Mouse (Mus musculus): ENCODE data around the gene Gm3285. TPM values are rescaled to one million over a fixed set of nuclear protein-coding genes. Genes with fewer than 3 reads are reported as not detected.

Gene Gm3285
- polyA plus RNA-seq, 1 experiment from 2014 or later: not detected

- H3K4me3 ChIP-seq: peak overlapping the region; percentile 36
- H3K27ac ChIP-seq: 0 out of 2 replicates have a peak overlapping the region, but pooled peaks have one; percentile 7
- no peaks in the 10 kb centered on the region for H3K9me3 ChIP-seq (replicated peaks)
- peaks cover 13% of the 10 kb centered on the region for H3K4me1 ChIP-seq
- H3K36me3 ChIP-seq: no peaks in the 10 kb centered on the region
- H3K27me3 ChIP-seq (ENCODE audit: low read depth, poor library complexity, severe bottlenecking): no peaks in the 10 kb centered on the region
- 29% methylated on average over 11 of the region's 11 CpGs for WGBS
- DNase-seq (ENCODE audit: low spot score): peak; percentile 41
These were observed 3.0 kb downstream of the Gm3285 start for GRCm38 (mm10) chr10:77864762-77865143.

DNA sequence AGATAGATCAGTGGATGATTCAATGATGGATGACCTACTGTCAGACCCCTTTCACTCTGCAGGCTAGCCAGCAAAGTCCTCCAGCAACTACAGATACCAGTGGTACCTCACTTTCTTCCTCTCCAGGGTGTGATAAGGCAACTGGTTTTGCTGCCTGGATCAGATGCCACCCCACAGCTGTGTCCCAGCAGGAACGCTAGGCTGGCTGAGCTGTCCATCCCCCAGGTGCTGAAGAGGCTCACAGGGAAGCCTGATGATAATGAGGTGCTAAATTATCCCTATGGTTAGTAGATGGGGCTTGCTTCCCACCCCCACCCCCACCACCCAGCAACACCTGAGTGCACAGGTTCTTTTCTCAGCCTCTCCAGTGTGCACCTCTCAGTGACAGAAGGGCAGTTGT, 5.8 kb downstream of the Gm3285 start:
- H3K4me1 ChIP-seq: peaks cover 13% of the 10 kb centered on the region
- H3K9me3 ChIP-seq (replicated peaks): no peaks in the 10 kb centered on the region
- H3K4me3 ChIP-seq: no peak overlapping the region
- WGBS: 11% methylated on average over 1 of the region's 1 CpGs
- H3K27me3 ChIP-seq (ENCODE audit: low read depth, poor library complexity, severe bottlenecking): no peaks in the 10 kb centered on the region
- H3K36me3 ChIP-seq: no peaks in the 10 kb centered on the region
- peak; percentile 40 for DNase-seq (ENCODE audit: low spot score)
- no peak overlapping the region for H3K27ac ChIP-seq

DNA sequence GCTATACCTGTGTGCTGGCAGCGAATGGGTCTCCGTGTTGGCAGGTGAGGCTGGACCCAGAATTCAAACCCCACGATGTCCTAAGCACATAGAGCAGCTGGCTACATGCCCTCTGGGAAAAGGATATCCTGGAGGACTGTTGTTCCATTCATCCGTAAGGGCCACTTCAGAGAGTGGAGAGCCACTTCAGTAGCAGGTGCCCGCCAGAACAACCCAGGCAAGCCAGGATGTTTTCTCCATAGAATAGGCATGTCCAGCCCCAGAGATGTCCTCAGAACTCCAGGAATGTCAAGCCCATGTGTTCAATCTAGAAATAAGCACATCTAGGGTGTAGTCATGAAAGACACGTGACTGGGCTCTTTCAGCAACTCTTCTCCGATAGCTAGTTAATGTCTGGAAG, 7.9 kb downstream of the Gm3285 start:
- Histone ChIP-seq H3K36me3 (no peaks in the 10 kb centered on the region), H3K4me3 (no peak overlapping the region), H3K4me1 (peaks cover 4% of the 10 kb centered on the region), H3K27me3 (ENCODE audit: low read depth, poor library complexity, severe bottlenecking) (no peaks in the 10 kb centered on the region), H3K9me3 (replicated peaks) (no peaks in the 10 kb centered on the region), H3K27ac (no peak overlapping the region)
- no peak for DNase-seq (ENCODE audit: low spot score)
- 89% methylated on average over 7 of the region's 7 CpGs for WGBS

- H3K27ac ChIP-seq: no peak overlapping the region
- no peak overlapping the region for H3K4me3 ChIP-seq
- H3K36me3 ChIP-seq: no peaks in the 10 kb centered on the region
- no peaks in the 10 kb centered on the region for H3K27me3 ChIP-seq (ENCODE audit: low read depth, poor library complexity, severe bottlenecking)
- no peaks in the 10 kb centered on the region for H3K9me3 ChIP-seq (replicated peaks)
- 67% methylated on average over 6 of the region's 6 CpGs for WGBS
- 0 out of 2 replicates have a peak, but pooled peaks cover 7% of the 10 kb centered on the region for H3K4me1 ChIP-seq
- DNase-seq (ENCODE audit: low spot score): no peak
These were observed 17.2 kb downstream of the Gm3285 start for GRCm38 (mm10) chr10:77878985-77879384.

- 80% methylated on average over 3 of the region's 3 CpGs for WGBS
- Histone ChIP-seq H3K9me3 (replicated peaks) (no peaks in the 10 kb centered on the region), H3K4me1 (0 out of 2 replicates have a peak, but pooled peaks cover 5% of the 10 kb centered on the region), H3K36me3 (no peaks in the 10 kb centered on the region), H3K27ac (no peak overlapping the region), H3K27me3 (ENCODE audit: low read depth, poor library complexity, severe bottlenecking) (no peaks in the 10 kb centered on the region), H3K4me3 (no peak overlapping the region)
- DNase-seq (ENCODE audit: low spot score): no peak
These were observed 18.5 kb downstream of the Gm3285 start for GRCm38 (mm10) chr10:77880305-77880704.

- Histone ChIP-seq H3K9me3 (replicated peaks) (no peaks in the 10 kb centered on the region), H3K36me3 (no peaks in the 10 kb centered on the region), H3K4me3 (no peak overlapping the region), H3K27me3 (ENCODE audit: low read depth, poor library complexity, severe bottlenecking) (no peaks in the 10 kb centered on the region), H3K27ac (no peak overlapping the region), H3K4me1 (no peaks in the 10 kb centered on the region)
- DNase-seq (ENCODE audit: low spot score): no peak
- WGBS: 85% methylated on average over 5 of the region's 5 CpGs
These were observed 20.8 kb downstream of the Gm3285 start for GRCm38 (mm10) chr10:77882553-77882952.

DNA sequence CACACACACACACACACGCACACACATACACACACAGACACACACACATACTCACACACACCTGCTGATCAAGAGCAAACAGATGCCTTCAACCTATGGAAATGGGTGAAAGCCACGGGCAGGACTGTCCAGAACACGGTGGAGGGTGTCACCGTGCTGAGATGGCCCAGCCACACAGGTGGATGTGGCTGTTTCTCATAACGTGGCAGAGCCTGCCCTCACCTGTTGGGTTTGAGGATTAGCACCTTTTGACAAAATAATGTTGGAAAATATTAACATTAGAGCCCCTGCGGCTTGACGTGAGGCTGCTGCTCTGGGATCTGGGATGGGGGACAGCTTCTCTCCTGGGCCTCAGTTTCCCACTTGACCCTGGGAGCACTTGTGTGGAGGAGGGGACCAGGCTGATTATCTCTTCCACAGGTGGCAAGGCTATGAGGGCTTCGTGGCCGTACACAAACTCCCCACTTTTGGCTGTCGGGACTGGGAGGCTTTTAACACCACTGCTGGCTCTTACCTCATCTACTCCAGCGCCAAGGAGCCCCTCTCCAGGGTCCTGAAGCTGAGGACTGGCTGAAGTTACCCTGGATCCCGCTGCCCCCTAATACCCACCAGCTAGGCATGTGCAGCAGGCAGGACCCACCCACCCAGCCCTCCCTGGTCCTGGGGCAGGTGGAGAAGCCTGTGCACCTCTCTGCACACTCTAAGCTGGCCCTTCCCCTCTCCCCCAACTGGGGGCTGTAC, 24.4 kb downstream of the Gm3285 start:
- no peaks in the 10 kb centered on the region for H3K36me3 ChIP-seq
- no peak overlapping the region for H3K27ac ChIP-seq
- H3K4me1 ChIP-seq: no peaks in the 10 kb centered on the region
- 57% methylated on average over 12 of the region's 12 CpGs for WGBS
- peak; percentile 58 for DNase-seq (ENCODE audit: low spot score)
- H3K4me3 ChIP-seq: no peak overlapping the region
- no peaks in the 10 kb centered on the region for H3K9me3 ChIP-seq (replicated peaks)
- H3K27me3 ChIP-seq (ENCODE audit: low read depth, poor library complexity, severe bottlenecking): no peaks in the 10 kb centered on the region

DNA sequence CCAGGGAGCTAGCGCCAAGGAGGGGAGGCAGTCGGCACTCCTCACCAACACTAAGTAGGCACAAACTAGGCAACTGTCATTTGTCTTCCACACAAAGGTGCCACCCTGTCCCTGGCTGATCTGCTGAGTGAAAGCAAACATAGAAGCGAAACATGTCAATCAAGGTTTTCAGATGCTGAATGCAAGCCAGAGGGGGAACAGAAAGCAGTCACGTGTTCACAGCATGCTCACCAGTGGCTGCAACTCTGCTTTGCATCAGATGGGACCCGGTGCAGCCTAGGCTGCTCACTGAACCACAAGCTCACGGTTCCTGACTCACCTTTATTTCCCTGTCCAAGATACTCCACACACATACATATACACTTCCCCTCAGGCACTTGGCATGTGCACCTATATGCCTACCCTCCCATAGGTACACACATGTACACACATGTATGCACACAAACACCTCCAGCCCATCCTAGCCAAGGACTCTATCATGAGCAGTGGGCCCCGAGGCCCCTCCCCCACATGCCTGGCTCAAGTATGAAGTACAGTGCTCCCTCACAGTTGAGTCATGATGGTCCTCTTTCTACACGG, 29.3 kb downstream of the Gm3285 start:
- no peaks in the 10 kb centered on the region for H3K27me3 ChIP-seq (ENCODE audit: low read depth, poor library complexity, severe bottlenecking)
- 89% methylated on average over 8 of the region's 8 CpGs for WGBS
- H3K4me3 ChIP-seq: no peak overlapping the region
- H3K36me3 ChIP-seq: no peaks in the 10 kb centered on the region
- no peaks in the 10 kb centered on the region for H3K9me3 ChIP-seq (replicated peaks)
- no peak for DNase-seq (ENCODE audit: low spot score)
- no peaks in the 10 kb centered on the region for H3K4me1 ChIP-seq
- no peak overlapping the region for H3K27ac ChIP-seq

GRCm38 (mm10) chr10:77895562-77895961, 33.8 kb downstream of the Gm3285 start:
- 58% methylated on average over 5 of the region's 5 CpGs for WGBS

GRCm38 (mm10) chr10:77900126-77900525, 38.4 kb downstream of the Gm3285 start:
- Histone ChIP-seq H3K4me1 (peaks cover 23% of the 10 kb centered on the region), H3K36me3 (no peaks in the 10 kb centered on the region), H3K9me3 (replicated peaks) (no peaks in the 10 kb centered on the region), H3K27ac (no peak overlapping the region), H3K27me3 (ENCODE audit: low read depth, poor library complexity, severe bottlenecking) (peaks cover 23% of the 10 kb centered on the region), H3K4me3 (no peak overlapping the region)
- no peak for DNase-seq (ENCODE audit: low spot score)
- 90% methylated on average over 7 of the region's 7 CpGs for WGBS

More at GRCm38 (mm10) chr10:77895562-77895961, 33.8 kb downstream of the Gm3285 start:
- DNase-seq (ENCODE audit: low spot score): no peak
- Histone ChIP-seq H3K36me3 (no peaks in the 10 kb centered on the region), H3K9me3 (replicated peaks) (no peaks in the 10 kb centered on the region), H3K27ac (no peak overlapping the region), H3K4me1 (no peaks in the 10 kb centered on the region), H3K4me3 (no peak overlapping the region), H3K27me3 (ENCODE audit: low read depth, poor library complexity, severe bottlenecking) (peaks cover 3% of the 10 kb centered on the region)

DNA sequence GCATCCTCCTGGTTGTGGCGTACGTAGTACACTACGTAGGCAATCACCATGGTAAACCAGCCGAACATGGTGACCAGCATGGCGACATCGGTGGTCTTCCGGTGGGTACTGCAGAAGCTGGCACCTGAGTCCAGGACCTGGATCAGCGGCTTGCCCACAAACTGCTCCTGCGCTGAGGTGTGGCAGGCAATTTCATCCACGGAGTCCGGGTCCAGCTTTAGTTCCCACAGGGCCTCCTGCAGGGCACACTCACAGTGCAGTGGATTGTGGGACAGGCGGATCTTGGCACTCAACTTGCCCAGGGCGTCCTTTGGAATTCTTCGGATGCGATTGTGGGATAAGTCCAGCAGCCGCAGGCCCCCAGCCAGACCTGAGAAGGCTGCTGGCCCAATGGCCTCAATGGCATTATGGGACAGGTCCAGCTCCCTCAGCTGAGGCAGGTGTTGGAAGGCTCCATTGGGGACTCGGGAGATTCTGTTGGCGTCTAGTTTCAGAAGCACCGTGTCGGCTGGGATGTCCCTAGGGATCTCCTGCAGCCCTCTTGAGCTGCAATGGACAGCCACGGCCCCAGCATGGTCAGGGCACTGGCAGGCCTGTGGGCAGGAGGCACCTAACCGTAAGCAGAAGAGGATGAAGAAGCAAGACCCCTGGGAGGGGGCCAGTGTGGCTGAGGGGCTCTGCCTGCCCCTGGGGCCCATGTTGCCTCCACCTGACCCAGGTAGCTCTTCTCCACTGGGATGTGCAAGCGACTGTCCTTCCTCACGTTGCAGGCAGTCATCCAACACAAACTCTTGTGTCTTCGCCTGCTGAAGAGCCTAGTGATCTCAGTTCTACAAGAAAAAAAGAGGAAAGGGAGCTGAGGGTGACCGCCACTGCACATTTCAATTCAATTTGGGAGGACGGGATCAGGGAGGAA, 39.4 kb downstream of the Gm3285 start:
- H3K9me3 ChIP-seq (replicated peaks): no peaks in the 10 kb centered on the region
- H3K4me3 ChIP-seq: peak overlapping the region; percentile 66
- no peak overlapping the region for H3K27ac ChIP-seq
- peaks cover 23% of the 10 kb centered on the region for H3K4me1 ChIP-seq
- peaks cover 27% of the 10 kb centered on the region for H3K27me3 ChIP-seq (ENCODE audit: low read depth, poor library complexity, severe bottlenecking)
- WGBS: 88% methylated on average over 27 of the region's 27 CpGs
- no peak for DNase-seq (ENCODE audit: low spot score)
- H3K36me3 ChIP-seq: no peaks in the 10 kb centered on the region

DNA sequence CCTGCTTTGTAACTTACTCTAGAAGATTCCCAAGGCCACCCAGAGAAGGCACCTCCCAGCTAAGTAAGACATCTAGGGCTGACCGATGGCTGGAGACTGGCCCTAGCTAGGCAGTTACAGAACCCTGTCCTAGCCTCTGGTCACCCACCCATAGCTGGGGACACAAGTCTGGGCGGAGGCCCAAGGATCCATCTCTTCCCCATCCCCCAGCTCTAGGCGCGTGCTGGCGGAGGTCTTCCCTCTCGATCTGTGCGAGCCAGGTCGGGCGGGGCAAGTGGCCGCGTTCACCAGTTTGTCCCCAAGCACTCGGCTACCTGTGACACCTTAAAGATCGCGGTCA, 40.1 kb downstream of the Gm3285 start:
- WGBS: 2% methylated on average over 14 of the region's 14 CpGs
- peak overlapping the region; percentile 74 for H3K27ac ChIP-seq
- peaks cover 23% of the 10 kb centered on the region for H3K4me1 ChIP-seq
- no peaks in the 10 kb centered on the region for H3K36me3 ChIP-seq
- DNase-seq (ENCODE audit: low spot score): no peak
- peak overlapping the region; percentile 66 for H3K4me3 ChIP-seq
- H3K27me3 ChIP-seq (ENCODE audit: low read depth, poor library complexity, severe bottlenecking): peaks cover 27% of the 10 kb centered on the region
- H3K9me3 ChIP-seq (replicated peaks): no peaks in the 10 kb centered on the region

All from limb, embryonic 10.5 days (tissue).